Mouse (Mus musculus): ENCODE measurements around the gene Zfp292. TPM values are rescaled to one million over a fixed set of nuclear protein-coding genes. Genes with fewer than 3 reads are reported as not detected.

Gene Zfp292
- polyA plus RNA-seq, 1 experiment from 2014 or later, result 11.2 TPM

- no peak for ATAC-seq
- WGBS, result 83% methylated on average over 5 of the region's 5 CpGs
- H3K27me3 ChIP-seq (replicated peaks; ENCODE audit: control insufficient read depth, insufficient read depth, low read length), result no peaks in the 10 kb centered on the region
Observed at GRCm38 (mm10) chr4:34796294-34796693, 86.5 kb downstream of the Zfp292 start.

GRCm38 (mm10) chr4:34786476-34786875 is 96.3 kb downstream of the Zfp292 start:
- H3K4me1 ChIP-seq (ENCODE audit: control insufficient read depth, insufficient read depth, low read length), result no peaks in the 10 kb centered on the region
- WGBS, result 88% methylated on average over 3 of the region's 3 CpGs

More at GRCm38 (mm10) chr4:34796294-34796693, 86.5 kb downstream of the Zfp292 start:
- no peak overlapping the region for H3K4me2 ChIP-seq (ENCODE audit: low read depth, low read length)
- H3K36me3 ChIP-seq (ENCODE audit: control insufficient read depth, insufficient read depth, low read length), result no peaks in the 10 kb centered on the region
- H3K4me1 ChIP-seq (ENCODE audit: control insufficient read depth, insufficient read depth, low read length), result no peaks in the 10 kb centered on the region
- H3K27ac ChIP-seq (ENCODE audit: low read length), result no peak overlapping the region
- H3K9ac ChIP-seq (ENCODE audit: low read depth, low read length), result no peak overlapping the region
- no peak overlapping the region for H3K4me3 ChIP-seq (ENCODE audit: low read length)
- no peaks in the 10 kb centered on the region for H3K9me3 ChIP-seq (ENCODE audit: control insufficient read depth, low read length)

GRCm38 (mm10) chr4:34785646-34786045 is 97.1 kb downstream of the Zfp292 start:
- no peaks in the 10 kb centered on the region for H3K27me3 ChIP-seq (replicated peaks; ENCODE audit: control insufficient read depth, insufficient read depth, low read length)
- no peak overlapping the region for H3K27ac ChIP-seq (ENCODE audit: low read length)
- 66% methylated on average over 2 of the region's 2 CpGs for WGBS
- H3K36me3 ChIP-seq (ENCODE audit: control insufficient read depth, insufficient read depth, low read length), result no peaks in the 10 kb centered on the region
- no peaks in the 10 kb centered on the region for H3K9me3 ChIP-seq (ENCODE audit: control insufficient read depth, low read length)
- H3K4me2 ChIP-seq (ENCODE audit: low read depth, low read length), result no peak overlapping the region
- H3K4me1 ChIP-seq (ENCODE audit: control insufficient read depth, insufficient read depth, low read length), result no peaks in the 10 kb centered on the region
- 0 out of 2 replicates have a peak, but pooled peaks have one; percentile 21 for ATAC-seq
- H3K9ac ChIP-seq (ENCODE audit: low read depth, low read length), result no peak overlapping the region
- H3K4me3 ChIP-seq (ENCODE audit: low read length), result no peak overlapping the region

More at GRCm38 (mm10) chr4:34786476-34786875, 96.3 kb downstream of the Zfp292 start:
- no peak overlapping the region for H3K27ac ChIP-seq (ENCODE audit: low read length)
- H3K9ac ChIP-seq (ENCODE audit: low read depth, low read length), result no peak overlapping the region
- H3K4me3 ChIP-seq (ENCODE audit: low read length), result no peak overlapping the region
- no peaks in the 10 kb centered on the region for H3K27me3 ChIP-seq (replicated peaks; ENCODE audit: control insufficient read depth, insufficient read depth, low read length)
- H3K4me2 ChIP-seq (ENCODE audit: low read depth, low read length), result no peak overlapping the region
- no peaks in the 10 kb centered on the region for H3K9me3 ChIP-seq (ENCODE audit: control insufficient read depth, low read length)
- no peaks in the 10 kb centered on the region for H3K36me3 ChIP-seq (ENCODE audit: control insufficient read depth, insufficient read depth, low read length)
- no peak for ATAC-seq

- Histone ChIP-seq H3K9ac (ENCODE audit: low read depth, low read length) (no peak overlapping the region), H3K9me3 (ENCODE audit: control insufficient read depth, low read length) (no peaks in the 10 kb centered on the region), H3K27me3 (replicated peaks; ENCODE audit: control insufficient read depth, insufficient read depth, low read length) (no peaks in the 10 kb centered on the region), H3K36me3 (ENCODE audit: control insufficient read depth, insufficient read depth, low read length) (no peaks in the 10 kb centered on the region), H3K27ac (ENCODE audit: low read length) (no peak overlapping the region), H3K4me3 (ENCODE audit: low read length) (no peak overlapping the region), H3K4me2 (ENCODE audit: low read depth, low read length) (no peak overlapping the region), H3K4me1 (ENCODE audit: control insufficient read depth, insufficient read depth, low read length) (no peaks in the 10 kb centered on the region)
- WGBS, result 59% methylated on average over 5 of the region's 5 CpGs
- no peak for ATAC-seq
Observed at GRCm38 (mm10) chr4:34784865-34785264, 97.9 kb downstream of the Zfp292 start.

- no peak overlapping the region for H3K4me2 ChIP-seq (ENCODE audit: low read depth, low read length)
- no peaks in the 10 kb centered on the region for H3K27me3 ChIP-seq (replicated peaks; ENCODE audit: control insufficient read depth, insufficient read depth, low read length)
- H3K4me3 ChIP-seq (ENCODE audit: low read length), result no peak overlapping the region
- WGBS, result 40% methylated on average over 4 of the region's 4 CpGs
- H3K27ac ChIP-seq (ENCODE audit: low read length), result no peak overlapping the region
- no peaks in the 10 kb centered on the region for H3K4me1 ChIP-seq (ENCODE audit: control insufficient read depth, insufficient read depth, low read length)
- H3K36me3 ChIP-seq (ENCODE audit: control insufficient read depth, insufficient read depth, low read length), result no peaks in the 10 kb centered on the region
- ATAC-seq, result no peak
- H3K9ac ChIP-seq (ENCODE audit: low read depth, low read length), result no peak overlapping the region
- H3K9me3 ChIP-seq (ENCODE audit: control insufficient read depth, low read length), result no peaks in the 10 kb centered on the region
Observed at GRCm38 (mm10) chr4:34782730-34783129, 100.0 kb downstream of the Zfp292 start.

GRCm38 (mm10) chr4:34777677-34778527 is 104.9 kb downstream of the Zfp292 start, which contains the start of gene Smim8:
Gene Smim8 (minus strand): TSS chr4:34778423.
- Histone ChIP-seq H3K4me1 (ENCODE audit: control insufficient read depth, insufficient read depth, low read length) (no peaks in the 10 kb centered on the region), H3K4me2 (ENCODE audit: low read depth, low read length) (peak within 1 kb of the TSS; percentile 55), H3K27me3 (replicated peaks; ENCODE audit: control insufficient read depth, insufficient read depth, low read length) (no peaks in the 10 kb centered on the region), H3K9ac (ENCODE audit: low read depth, low read length) (peak within 1 kb of the TSS; percentile 79), H3K36me3 (ENCODE audit: control insufficient read depth, insufficient read depth, low read length) (no peaks in the 10 kb centered on the region), H3K4me3 (ENCODE audit: low read length) (peak within 1 kb of the TSS; percentile 68), H3K27ac (ENCODE audit: low read length) (peak within 1 kb of the TSS; percentile 80), H3K9me3 (ENCODE audit: control insufficient read depth, low read length) (no peaks in the 10 kb centered on the region)
- WGBS, result 5% methylated on average over 40 of the region's 40 CpGs
- peak; percentile 97 for ATAC-seq

- H3K9ac ChIP-seq (ENCODE audit: low read depth, low read length), result no peak overlapping the region
- no peak overlapping the region for H3K4me2 ChIP-seq (ENCODE audit: low read depth, low read length)
- no peaks in the 10 kb centered on the region for H3K4me1 ChIP-seq (ENCODE audit: control insufficient read depth, insufficient read depth, low read length)
- WGBS, result 17% methylated on average over 8 of the region's 8 CpGs
- no peaks in the 10 kb centered on the region for H3K27me3 ChIP-seq (replicated peaks; ENCODE audit: control insufficient read depth, insufficient read depth, low read length)
- H3K4me3 ChIP-seq (ENCODE audit: low read length), result no peak overlapping the region
- no peaks in the 10 kb centered on the region for H3K9me3 ChIP-seq (ENCODE audit: control insufficient read depth, low read length)
- no peaks in the 10 kb centered on the region; the same call in 1 of the 2 replicates for H3K36me3 ChIP-seq (ENCODE audit: control insufficient read depth, insufficient read depth, low read length)
- no peak overlapping the region for H3K27ac ChIP-seq (ENCODE audit: low read length)
- no peak for ATAC-seq
Observed at GRCm38 (mm10) chr4:34771652-34772371, 110.9 kb downstream of the Zfp292 start.

GRCm38 (mm10) chr4:34756163-34756562 is 126.6 kb downstream of the Zfp292 start, which contains the start of gene Gm136:
Gene Gm136 (minus strand): TSS chr4:34756263.
- no peak within 1 kb of the TSS for H3K27ac ChIP-seq (ENCODE audit: low read length)
- H3K36me3 ChIP-seq (ENCODE audit: control insufficient read depth, insufficient read depth, low read length), result no peaks in the 10 kb centered on the region
- H3K4me3 ChIP-seq (ENCODE audit: low read length), result no peak within 1 kb of the TSS
- no peak for ATAC-seq
- H3K9ac ChIP-seq (ENCODE audit: low read depth, low read length), result no peak within 1 kb of the TSS
- no peaks in the 10 kb centered on the region for H3K27me3 ChIP-seq (replicated peaks; ENCODE audit: control insufficient read depth, insufficient read depth, low read length)
- H3K4me2 ChIP-seq (ENCODE audit: low read depth, low read length), result no peak within 1 kb of the TSS
- no peaks in the 10 kb centered on the region for H3K9me3 ChIP-seq (ENCODE audit: control insufficient read depth, low read length)
- H3K4me1 ChIP-seq (ENCODE audit: control insufficient read depth, insufficient read depth, low read length), result no peaks in the 10 kb centered on the region
- WGBS, result 85% methylated on average over 1 of the region's 1 CpGs
